Mouse (Mus musculus) kidney, adult 2 months (tissue): Measurements from ENCODE around the gene Slitrk4.

Experiments used
- CTCF ChIP-seq: fragments of 200-500 bp; conservative IDR thresholded peaks from 2 replicates; pipeline ENCODE4 v1.5.1; 2011; ENCODE audit warnings: low read depth, mild to moderate bottlenecking, control low read depth, low read length, moderate library complexity, mixed read lengths; ENCODE audit not compliant: insufficient read depth, insufficient read length
- POLR2A ChIP-seq: fragments of 200-500 bp; IDR thresholded peaks from one replicate; pipeline ENCODE4 v1.6.1; 2011; ENCODE audit warnings: low read depth, low read length, control low read depth

GRCm38 (mm10) chrX:64277991-64278301, 1.1 kb upstream of the Slitrk4 start:
- TF ChIP-seq POLR2A (no peak), CTCF (no peak)
